Mouse (Mus musculus) thymus, postnatal 10 days (tissue): ENCODE data around the gene Gm10974.

Source experiments
- DNase-seq, 2 experiments: peaks; one replicate each; pipeline ENCODE4 v3.0.0; 2021; ENCODE audit warnings: low spot score in 2 of 2

Gm10974 gene

GRCm38 (mm10) chr7:66405951-66406721 is 40.4 kb downstream of the Gm10974 start:
- DNase-seq = no peak

GRCm38 (mm10) chr7:66406971-66407370 is 41.3 kb downstream of the Gm10974 start:
- no peak for DNase-seq

- DNase-seq = no peak
These were observed 43.7 kb downstream of the Gm10974 start for GRCm38 (mm10) chr7:66409433-66409832.

- DNase-seq = no peak
These were observed 47.4 kb downstream of the Gm10974 start for GRCm38 (mm10) chr7:66413093-66413492.

GRCm38 (mm10) chr7:66416829-66417228 is 51.1 kb downstream of the Gm10974 start:
- DNase-seq = peak in 1 of 2 experiments; percentile 4

- DNase-seq = no peak
These were observed 53.3 kb downstream of the Gm10974 start for GRCm38 (mm10) chr7:66418981-66419380.

- DNase-seq = no peak
These were observed 56.2 kb downstream of the Gm10974 start for GRCm38 (mm10) chr7:66421903-66422302.

GRCm38 (mm10) chr7:66427053-66427436 is 61.3 kb downstream of the Gm10974 start:
- no peak for DNase-seq

GRCm38 (mm10) chr7:66427437-66428161 is 61.9 kb downstream of the Gm10974 start, which contains the start of gene Aldh1a3:
Gene Aldh1a3, minus strand, starts transcription at chr7:66427517.
- no peak for DNase-seq

GRCm38 (mm10) chr7:66434453-66434935 is 68.8 kb downstream of the Gm10974 start:
- peak; percentile 16 to 53 for DNase-seq
